Mouse (Mus musculus): ENCODE data around the gene Slamf1.

- TF ChIP-seq CTCF (IDR thresholded peaks at IDR 0.05; ENCODE audit: borderline replicate concordance, extremely low read depth, insufficient read depth, insufficient read length) (no peak), POLR2A (IDR thresholded peaks at IDR 0.05; ENCODE audit: borderline replicate concordance, extremely low read depth, insufficient read depth, insufficient read length, poor library complexity, severe bottlenecking) (no peak)
These were observed 21.7 kb downstream of the Slamf1 start for GRCm38 (mm10) chr1:171788461-171789283.

Data from brain, embryonic 14.5 days (tissue).